Mouse (Mus musculus) lung, embryonic 14.5 days (tissue): ENCODE data around the gene Adrm1. TPM values are rescaled to one million over a fixed set of nuclear protein-coding genes. Genes with fewer than 3 reads are reported as not detected.

Source experiments
- ATAC-seq: fragments of 200-750 bp; cut with Nextera tagmentation; 2 replicates; pipeline ENCODE4 v1.8.0; 2017; ENCODE audit warnings: mild to moderate bottlenecking, moderate TSS enrichment, moderate library complexity; ENCODE audit not compliant: insufficient read depth
- DNase-seq: peaks from one replicate; pipeline ENCODE4 v3.0.0-alpha.2; 2015
- H3K27ac ChIP-seq: fragments of 300-500 bp; sonication (generic); 2 replicates; pipeline ENCODE4 v1.5.1; 2014; ENCODE audit warnings: low read depth, mild to moderate bottlenecking, moderate library complexity
- H3K27me3 ChIP-seq: fragments of 300-500 bp; sonication (generic); 2 replicates; pipeline ENCODE4 v1.6.1; 2014; ENCODE audit warnings: low read length, control low read depth; ENCODE audit not compliant: insufficient read depth
- H3K36me3 ChIP-seq: fragments of 300-500 bp; sonication (generic); 2 replicates; pipeline ENCODE4 v1.6.1; 2014; ENCODE audit warnings: control low read depth; ENCODE audit not compliant: insufficient read depth
- H3K4me1 ChIP-seq: fragments of 300-500 bp; sonication (generic); 2 replicates; pipeline ENCODE4 v1.6.1; 2014; ENCODE audit warnings: antibody characterized with exemption, control low read depth; ENCODE audit not compliant: insufficient read depth
- H3K4me2 ChIP-seq: fragments of 300-500 bp; sonication (generic); 2 replicates; pipeline ENCODE4 v1.6.1; 2014; ENCODE audit warnings: mild to moderate bottlenecking
- H3K4me3 ChIP-seq: fragments of 300-500 bp; sonication (generic); 2 replicates; pipeline ENCODE4 v1.5.1; 2014; ENCODE audit warnings: low read depth, low read length
- H3K9ac ChIP-seq: fragments of 300-500 bp; sonication (generic); 2 replicates; pipeline ENCODE4 v1.6.1; 2014
- H3K9me3 ChIP-seq: fragments of 300-500 bp; sonication (generic); 2 replicates; pipeline ENCODE4 v1.6.1; 2016; ENCODE audit warnings: low read depth, low read length, control low read depth
- CTCF ChIP-seq: IDR thresholded peaks from 2 replicates; pipeline ENCODE4 v1.5.1; 2016; ENCODE audit warnings: antibody characterized with exemption, low read depth
- WGBS: fragments of 180-500 bp; shearing (Covaris S2); extraction: QIAGEN DNeasy Blood & Tissue Kit; methylation state at CpG from one replicate; pipeline ENCODE4 v1.1.7; 2014; 5-methylcytosine and 5-hydroxymethylcytosine counted together
- polyA plus RNA-seq: library from polyadenylated mRNA; unstranded; fragments of >200 nt; fragmentation: Nextera tagmentation; extraction: Ambion mirVana; gene quantifications from 2 replicates; pipeline ENCODE4 v1.2.1, GENCODE M21; 2014

The Adrm1 gene
- polyA plus RNA-seq, 1 experiment from 2014 or later: 163 TPM

DNA sequence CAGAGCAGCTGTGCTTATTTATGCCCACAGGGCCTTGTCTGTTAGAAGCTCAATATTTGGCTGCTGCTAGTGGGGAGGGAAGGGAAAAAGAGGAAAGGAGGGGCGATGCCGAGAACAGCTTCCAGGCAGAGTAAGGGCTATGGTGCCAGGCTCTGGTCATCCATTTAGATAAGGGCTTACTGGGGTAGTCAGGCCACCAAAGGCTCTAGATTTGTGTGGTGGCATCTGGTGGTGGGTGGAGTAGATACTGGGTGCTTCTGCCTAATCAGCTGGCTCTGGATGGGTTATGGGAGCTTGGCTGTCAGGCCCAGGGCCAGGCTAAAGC lies 34.6 kb downstream of the Adrm1 start:
- no peak for TF ChIP-seq CTCF
- Histone ChIP-seq H3K4me3 (no peak overlapping the region), H3K9me3 (no peaks in the 10 kb centered on the region), H3K36me3 (peaks cover 37% of the 10 kb centered on the region), H3K9ac (no peak overlapping the region), H3K4me2 (no peak overlapping the region), H3K27ac (no peak overlapping the region), H3K27me3 (no peaks in the 10 kb centered on the region), H3K4me1 (no peaks in the 10 kb centered on the region; the same call in 1 of the 2 replicates)
- ATAC-seq (no peak), DNase-seq (no peak)
- WGBS: 88% methylated on average over 2 of the region's 2 CpGs

DNA sequence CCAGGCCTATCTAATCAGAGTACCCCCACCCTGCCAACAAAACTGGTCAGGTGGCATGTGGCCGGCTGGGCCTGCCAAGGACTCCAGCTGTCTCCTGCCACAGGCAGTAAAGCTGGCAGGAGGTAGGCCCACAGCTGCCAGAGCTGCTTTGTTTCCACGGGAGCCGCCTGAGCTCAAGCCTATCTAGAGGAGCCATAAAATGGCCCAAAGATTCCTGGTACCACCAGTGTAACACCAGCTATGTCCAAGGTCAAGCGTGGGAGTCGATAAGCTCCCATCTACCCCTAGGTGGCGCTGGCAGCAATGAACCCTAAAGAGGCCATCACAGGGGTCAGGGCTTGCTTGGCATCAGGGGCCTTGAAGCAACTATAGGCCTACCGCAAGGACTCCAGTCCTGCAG lies 36.6 kb downstream of the Adrm1 start:
- peaks cover 24% of the 10 kb centered on the region; the same call in 1 of the 2 replicates for H3K36me3 ChIP-seq
- WGBS: 63% methylated on average over 7 of the region's 7 CpGs
- no peak overlapping the region for H3K9ac ChIP-seq
- DNase-seq: peak; percentile 63
- H3K9me3 ChIP-seq: no peaks in the 10 kb centered on the region; the same call in 1 of the 2 replicates
- TF ChIP-seq CTCF: peak; percentile 62
- no peaks in the 10 kb centered on the region for H3K27me3 ChIP-seq
- no peak overlapping the region for H3K4me2 ChIP-seq
- H3K27ac ChIP-seq: no peak overlapping the region
- no peak overlapping the region for H3K4me3 ChIP-seq
- ATAC-seq: no peak
- H3K4me1 ChIP-seq: no peaks in the 10 kb centered on the region; the same call in 1 of the 2 replicates

DNA sequence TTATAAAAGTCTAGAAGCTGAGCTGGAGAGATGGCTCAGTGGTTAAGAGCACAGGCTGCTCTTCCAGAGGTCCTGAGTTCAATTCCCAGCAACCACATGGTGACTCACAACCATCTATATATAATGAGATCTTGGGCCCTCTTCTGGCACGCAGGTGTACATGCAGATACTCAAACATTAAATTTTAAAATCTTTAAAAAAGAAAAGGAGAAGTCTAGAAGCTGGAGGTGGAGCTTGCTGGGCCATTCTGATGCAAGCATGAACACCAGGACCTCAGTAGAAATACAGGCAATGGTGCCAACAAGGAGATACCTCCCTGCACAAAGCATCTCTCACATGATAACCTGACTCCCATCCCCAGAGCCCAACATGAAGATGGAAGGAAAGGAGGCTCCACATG lies 37.7 kb downstream of the Adrm1 start:
- ATAC-seq (no peak), DNase-seq (no peak)
- peak; percentile 9; the same call in 1 of the 2 replicates for TF ChIP-seq CTCF
- no peak overlapping the region for H3K4me3 ChIP-seq
- H3K36me3 ChIP-seq: peaks cover 18% of the 10 kb centered on the region
- H3K9ac ChIP-seq: no peak overlapping the region
- H3K27ac ChIP-seq: no peak overlapping the region
- no peaks in the 10 kb centered on the region for H3K27me3 ChIP-seq
- H3K9me3 ChIP-seq: no peaks in the 10 kb centered on the region; the same call in 1 of the 2 replicates
- H3K4me2 ChIP-seq: no peak overlapping the region
- H3K4me1 ChIP-seq: no peaks in the 10 kb centered on the region
- 78% methylated on average over 1 of the region's 1 CpGs for WGBS

DNA sequence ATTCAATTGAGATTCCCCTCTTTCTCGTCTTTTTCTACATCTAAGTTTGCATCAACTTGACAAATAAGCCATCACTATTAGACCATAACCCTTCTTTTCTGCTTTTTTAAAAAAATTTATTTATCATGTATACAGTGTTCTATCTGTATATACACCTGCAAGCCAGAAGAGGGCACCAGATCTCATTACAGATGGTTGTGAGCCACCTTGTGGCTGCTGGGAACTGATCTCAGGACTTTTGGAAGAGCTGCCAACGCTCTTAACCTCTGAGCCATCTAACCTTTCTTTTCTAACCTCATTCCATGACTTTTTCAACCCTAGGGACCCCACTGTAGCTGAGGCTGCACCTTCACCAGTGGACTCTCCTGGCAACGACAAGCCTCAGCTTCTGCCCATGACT lies 41.0 kb downstream of the Adrm1 start:
- ATAC-seq (no peak), DNase-seq (no peak)
- Histone ChIP-seq H3K4me1 (peaks cover 24% of the 10 kb centered on the region), H3K4me2 (no peak overlapping the region), H3K4me3 (no peak overlapping the region), H3K9ac (no peak overlapping the region), H3K36me3 (no peaks in the 10 kb centered on the region; the same call in 1 of the 2 replicates), H3K9me3 (no peaks in the 10 kb centered on the region; the same call in 1 of the 2 replicates), H3K27me3 (no peaks in the 10 kb centered on the region), H3K27ac (no peak overlapping the region)
- WGBS: 84% methylated on average over 3 of the region's 3 CpGs
- TF ChIP-seq CTCF: 0 out of 2 replicates have a peak, but pooled peaks have one; percentile 16

DNA sequence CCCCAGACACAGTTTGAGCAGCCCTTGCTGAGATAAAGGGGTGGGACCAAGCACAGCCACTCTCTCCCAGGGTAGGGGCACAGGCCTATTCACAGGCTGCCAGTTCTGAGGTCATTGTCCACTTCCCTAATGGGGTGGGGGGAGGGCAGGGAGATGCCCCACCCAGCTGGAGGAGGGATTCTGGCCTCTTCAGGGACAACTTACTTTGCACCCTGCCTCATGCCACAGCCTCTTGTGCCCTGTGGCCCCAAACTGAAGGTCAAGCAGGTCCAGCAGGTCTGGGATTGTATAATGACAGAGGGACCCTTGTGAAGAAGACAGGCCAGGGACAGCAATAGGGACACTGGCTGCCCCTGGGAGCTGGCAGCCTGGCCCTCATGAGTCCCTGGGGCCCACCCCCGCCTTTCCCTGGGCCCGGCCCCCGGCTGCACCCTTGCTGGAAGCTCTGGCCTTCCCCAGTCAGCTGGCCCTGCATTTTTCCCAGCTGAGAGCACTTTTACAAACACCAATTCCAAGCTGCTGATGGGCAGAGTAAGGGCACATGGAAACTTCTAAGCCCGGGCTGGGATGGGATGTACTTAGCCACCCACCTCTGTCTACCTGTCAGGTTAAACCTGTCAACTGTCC lies 43.2 kb downstream of the Adrm1 start:
- H3K4me1 ChIP-seq: peaks cover 37% of the 10 kb centered on the region
- no peak for TF ChIP-seq CTCF
- DNase-seq (no peak), ATAC-seq (peak; percentile 29; the same call in 1 of the 2 replicates)
- no peaks in the 10 kb centered on the region; the same call in 1 of the 2 replicates for H3K9me3 ChIP-seq
- H3K9ac ChIP-seq: peak overlapping the region; percentile 36
- H3K27ac ChIP-seq: peak overlapping the region; percentile 81
- no peaks in the 10 kb centered on the region for H3K27me3 ChIP-seq
- WGBS: 27% methylated on average over 4 of the region's 4 CpGs
- H3K4me2 ChIP-seq: peak overlapping the region; percentile 23; the same call in 1 of the 2 replicates
- no peak overlapping the region for H3K4me3 ChIP-seq
- no peaks in the 10 kb centered on the region; the same call in 1 of the 2 replicates for H3K36me3 ChIP-seq

DNA sequence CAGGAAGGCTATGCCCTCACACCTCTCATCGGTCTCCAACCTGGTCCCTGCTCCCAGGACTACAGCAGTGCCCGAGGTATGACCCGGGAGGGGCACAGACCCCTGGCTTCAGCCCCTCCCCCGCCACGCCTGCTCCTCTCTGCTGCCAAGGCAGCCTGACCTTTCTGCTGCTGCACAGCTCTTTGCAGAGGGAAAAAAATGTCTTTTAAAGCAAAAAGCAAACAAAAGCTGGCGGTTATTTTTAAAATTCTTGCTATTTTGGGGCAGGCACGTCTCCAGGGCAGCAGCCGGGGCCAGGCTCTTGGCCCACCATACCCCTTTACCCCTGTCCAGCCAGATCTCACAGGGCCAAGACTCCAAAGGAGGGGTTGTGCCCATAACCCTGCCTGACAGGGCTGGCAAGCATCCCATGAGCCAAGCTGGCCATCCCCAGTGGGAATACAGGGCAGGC lies 43.8 kb downstream of the Adrm1 start:
- DNase-seq: peak; percentile 65
- peak; percentile 10; the same call in 1 of the 2 replicates for ATAC-seq
- no peak for TF ChIP-seq CTCF
- Histone ChIP-seq H3K27ac (peak overlapping the region; percentile 81), H3K9ac (peak overlapping the region; percentile 36), H3K4me1 (peaks cover 40% of the 10 kb centered on the region), H3K4me3 (no peak overlapping the region), H3K9me3 (no peaks in the 10 kb centered on the region; the same call in 1 of the 2 replicates), H3K27me3 (no peaks in the 10 kb centered on the region), H3K4me2 (peak overlapping the region; percentile 23; the same call in 1 of the 2 replicates), H3K36me3 (no peaks in the 10 kb centered on the region; the same call in 1 of the 2 replicates)
- WGBS: 18% methylated on average over 8 of the region's 8 CpGs

DNA sequence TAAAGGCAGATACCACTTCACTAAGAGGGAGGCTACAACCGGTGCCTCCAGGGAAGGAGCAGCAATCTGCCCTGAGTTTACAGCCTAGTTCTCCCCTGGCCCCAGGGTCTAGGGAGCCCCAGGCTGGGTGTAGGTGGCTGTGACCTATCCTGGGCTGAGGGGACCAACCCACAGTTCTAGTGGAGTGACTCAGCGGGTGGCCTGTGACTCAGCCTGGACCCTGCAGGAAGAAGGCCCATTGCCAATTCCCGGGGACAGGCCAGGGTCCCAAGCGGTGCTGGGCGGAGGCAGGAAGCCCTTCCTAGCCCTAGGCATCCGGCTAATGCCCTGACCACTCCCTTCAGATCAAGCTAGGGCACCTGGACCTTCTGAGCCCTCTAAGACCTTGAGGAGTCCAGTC lies 44.7 kb downstream of the Adrm1 start:
- ATAC-seq: no peak
- peak overlapping the region; percentile 81 for H3K27ac ChIP-seq
- 0 out of 2 replicates have a peak overlapping the region, but pooled peaks have one; percentile 15 for H3K4me2 ChIP-seq
- H3K36me3 ChIP-seq: no peaks in the 10 kb centered on the region; the same call in 1 of the 2 replicates
- DNase-seq: peak; percentile 44
- H3K9me3 ChIP-seq: no peaks in the 10 kb centered on the region; the same call in 1 of the 2 replicates
- H3K4me1 ChIP-seq: peaks cover 40% of the 10 kb centered on the region
- H3K27me3 ChIP-seq: no peaks in the 10 kb centered on the region
- no peak for TF ChIP-seq CTCF
- WGBS: 59% methylated on average over 6 of the region's 6 CpGs
- H3K9ac ChIP-seq: peak overlapping the region; percentile 36
- no peak overlapping the region for H3K4me3 ChIP-seq
